Mouse (Mus musculus) embryonic facial prominence, embryonic 10.5 days (tissue): ENCODE results near the gene Fabp3. TPM values are rescaled to one million over a fixed set of nuclear protein-coding genes. Genes with fewer than 3 reads are reported as not detected.

Source experiments
- DNase-seq: peaks from one replicate; pipeline ENCODE4 v3.0.0-alpha.2; 2017; ENCODE audit warnings: low spot score
- H3K27ac ChIP-seq: fragments of 300-500 bp; sonication (generic); replicated peaks from 2 replicates; pipeline ENCODE4 v1.5.1; 2016; ENCODE audit warnings: mild to moderate bottlenecking
- H3K27me3 ChIP-seq: fragments of 300-500 bp; sonication (generic); replicated peaks from 2 replicates; pipeline ENCODE4 v1.6.1; 2016; ENCODE audit warnings: low read depth, mild to moderate bottlenecking; ENCODE audit not compliant: poor library complexity, severe bottlenecking
- H3K36me3 ChIP-seq: fragments of 300-500 bp; sonication (generic); replicated peaks from 2 replicates; pipeline ENCODE4 v1.6.1; 2016; ENCODE audit warnings: mild to moderate bottlenecking, moderate library complexity
- H3K4me1 ChIP-seq: fragments of 300-500 bp; sonication (generic); 2 replicates; pipeline ENCODE4 v1.6.1; 2016
- H3K4me3 ChIP-seq: fragments of 300-500 bp; sonication (generic); 2 replicates; pipeline ENCODE4 v1.5.1; 2016; ENCODE audit warnings: mild to moderate bottlenecking, moderate library complexity
- H3K9me3 ChIP-seq: fragments of 300-500 bp; sonication (generic); 2 replicates; pipeline ENCODE4 v1.6.1; 2016; ENCODE audit warnings: mild to moderate bottlenecking
- WGBS: fragments of 180-500 bp; shearing (Covaris S2); methylation state at CpG from one replicate; pipeline ENCODE4 v1.1.7; 2016; 5-methylcytosine and 5-hydroxymethylcytosine counted together
- polyA plus RNA-seq: library from polyadenylated mRNA; unstranded; fragments of >200 nt; fragmentation: Nextera tagmentation; extraction: Ambion mirVana; gene quantifications from 2 replicates; pipeline ENCODE4 v1.2.1, GENCODE M21; 2016

The Fabp3 gene
- polyA plus RNA-seq, 1 experiment from 2014 or later: 15.6 TPM

- peaks cover 93% of the 10 kb centered on the region for H3K36me3 ChIP-seq
- H3K4me1 ChIP-seq: peaks cover 6% of the 10 kb centered on the region; the same call in 1 of the 2 replicates
- no peaks in the 10 kb centered on the region for H3K27me3 ChIP-seq
- H3K9me3 ChIP-seq: no peaks in the 10 kb centered on the region
- no peak overlapping the region for H3K27ac ChIP-seq
- H3K4me3 ChIP-seq: no peak overlapping the region
- 68% methylated on average over 3 of the region's 3 CpGs for WGBS
- no peak for DNase-seq
Observed at GRCm38 (mm10) chr4:130318122-130318521, 9.7 kb downstream of the Fabp3 start.

GRCm38 (mm10) chr4:130319564-130319963 is 11.2 kb downstream of the Fabp3 start:
- Histone ChIP-seq H3K4me1 (peaks cover 6% of the 10 kb centered on the region; the same call in 1 of the 2 replicates), H3K36me3 (peaks cover 94% of the 10 kb centered on the region), H3K9me3 (no peaks in the 10 kb centered on the region), H3K4me3 (no peak overlapping the region), H3K27me3 (no peaks in the 10 kb centered on the region), H3K27ac (no peak overlapping the region)
- 85% methylated on average over 7 of the region's 7 CpGs for WGBS
- no peak for DNase-seq

GRCm38 (mm10) chr4:130321640-130322039 is 13.2 kb downstream of the Fabp3 start:
- WGBS: 95% methylated on average over 7 of the region's 7 CpGs
- H3K27me3 ChIP-seq: no peaks in the 10 kb centered on the region
- no peak overlapping the region for H3K27ac ChIP-seq
- H3K4me3 ChIP-seq: no peak overlapping the region
- DNase-seq: no peak
- H3K9me3 ChIP-seq: no peaks in the 10 kb centered on the region
- H3K4me1 ChIP-seq: peaks cover 6% of the 10 kb centered on the region; the same call in 1 of the 2 replicates
- peaks cover 94% of the 10 kb centered on the region for H3K36me3 ChIP-seq

GRCm38 (mm10) chr4:130322567-130322966 is 14.2 kb downstream of the Fabp3 start:
- no peaks in the 10 kb centered on the region for H3K9me3 ChIP-seq
- WGBS: 90% methylated on average over 7 of the region's 7 CpGs
- no peak overlapping the region for H3K4me3 ChIP-seq
- H3K27ac ChIP-seq: no peak overlapping the region
- peaks cover 6% of the 10 kb centered on the region; the same call in 1 of the 2 replicates for H3K4me1 ChIP-seq
- peaks cover 94% of the 10 kb centered on the region for H3K36me3 ChIP-seq
- H3K27me3 ChIP-seq: no peaks in the 10 kb centered on the region
- no peak for DNase-seq

GRCm38 (mm10) chr4:130323165-130323564 is 14.8 kb downstream of the Fabp3 start:
- Histone ChIP-seq H3K9me3 (no peaks in the 10 kb centered on the region), H3K27ac (no peak overlapping the region), H3K36me3 (peaks cover 94% of the 10 kb centered on the region), H3K4me1 (peaks cover 4% of the 10 kb centered on the region; the same call in 1 of the 2 replicates), H3K4me3 (no peak overlapping the region), H3K27me3 (no peaks in the 10 kb centered on the region)
- no peak for DNase-seq
- WGBS: 85% methylated on average over 1 of the region's 1 CpGs

- Histone ChIP-seq H3K4me3 (no peak overlapping the region), H3K27ac (no peak overlapping the region), H3K4me1 (no peaks in the 10 kb centered on the region), H3K36me3 (peaks cover 94% of the 10 kb centered on the region), H3K9me3 (no peaks in the 10 kb centered on the region), H3K27me3 (no peaks in the 10 kb centered on the region)
- DNase-seq: no peak
- WGBS: 86% methylated on average over 5 of the region's 5 CpGs
Observed at GRCm38 (mm10) chr4:130323607-130324006, 15.2 kb downstream of the Fabp3 start.

GRCm38 (mm10) chr4:130325446-130325845 is 17.1 kb downstream of the Fabp3 start:
- DNase-seq: no peak
- WGBS: 95% methylated on average over 2 of the region's 2 CpGs

GRCm38 (mm10) chr4:130327366-130327765 is 19.0 kb downstream of the Fabp3 start:
- Histone ChIP-seq H3K36me3 (peaks cover 78% of the 10 kb centered on the region), H3K27me3 (no peaks in the 10 kb centered on the region), H3K27ac (no peak overlapping the region), H3K4me1 (no peaks in the 10 kb centered on the region), H3K9me3 (no peaks in the 10 kb centered on the region), H3K4me3 (no peak overlapping the region)
- 92% methylated on average over 9 of the region's 9 CpGs for WGBS
- no peak for DNase-seq

More at GRCm38 (mm10) chr4:130325446-130325845, 17.1 kb downstream of the Fabp3 start:
- no peaks in the 10 kb centered on the region for H3K27me3 ChIP-seq
- H3K27ac ChIP-seq: no peak overlapping the region
- H3K9me3 ChIP-seq: no peaks in the 10 kb centered on the region
- H3K36me3 ChIP-seq: peaks cover 85% of the 10 kb centered on the region
- no peaks in the 10 kb centered on the region for H3K4me1 ChIP-seq
- H3K4me3 ChIP-seq: no peak overlapping the region

- DNase-seq: no peak
- Histone ChIP-seq H3K36me3 (peaks cover 69% of the 10 kb centered on the region), H3K27me3 (no peaks in the 10 kb centered on the region), H3K4me1 (no peaks in the 10 kb centered on the region), H3K27ac (no peak overlapping the region), H3K4me3 (no peak overlapping the region), H3K9me3 (no peaks in the 10 kb centered on the region)
- WGBS: 92% methylated on average over 5 of the region's 5 CpGs
Observed at GRCm38 (mm10) chr4:130335867-130336266, 27.5 kb downstream of the Fabp3 start.

- peak; percentile 57 for DNase-seq
- no peaks in the 10 kb centered on the region for H3K9me3 ChIP-seq
- 28% methylated on average over 4 of the region's 4 CpGs for WGBS
- H3K4me1 ChIP-seq: peaks cover 4% of the 10 kb centered on the region
- H3K36me3 ChIP-seq: peaks cover 51% of the 10 kb centered on the region
- H3K27me3 ChIP-seq: no peaks in the 10 kb centered on the region
- H3K4me3 ChIP-seq: no peak overlapping the region
- H3K27ac ChIP-seq: no peak overlapping the region
Observed at GRCm38 (mm10) chr4:130341691-130342090, 33.3 kb downstream of the Fabp3 start.

- DNase-seq: no peak
- no peak overlapping the region for H3K27ac ChIP-seq
- H3K9me3 ChIP-seq: no peaks in the 10 kb centered on the region
- no peaks in the 10 kb centered on the region for H3K27me3 ChIP-seq
- H3K4me1 ChIP-seq: no peaks in the 10 kb centered on the region
- WGBS: 96% methylated on average over 6 of the region's 6 CpGs
- no peak overlapping the region for H3K4me3 ChIP-seq
- peaks cover 87% of the 10 kb centered on the region for H3K36me3 ChIP-seq
Observed at GRCm38 (mm10) chr4:130349666-130350065, 41.3 kb downstream of the Fabp3 start.

GRCm38 (mm10) chr4:130350690-130351422 is 42.5 kb downstream of the Fabp3 start:
- Histone ChIP-seq H3K9me3 (no peaks in the 10 kb centered on the region), H3K4me3 (no peak overlapping the region), H3K36me3 (peaks cover 87% of the 10 kb centered on the region), H3K4me1 (no peaks in the 10 kb centered on the region), H3K27ac (no peak overlapping the region), H3K27me3 (no peaks in the 10 kb centered on the region)
- WGBS: 89% methylated on average over 16 of the region's 16 CpGs
- no peak for DNase-seq

GRCm38 (mm10) chr4:130352588-130352987 is 44.2 kb downstream of the Fabp3 start:
- Histone ChIP-seq H3K36me3 (peaks cover 89% of the 10 kb centered on the region), H3K4me3 (no peak overlapping the region), H3K4me1 (no peaks in the 10 kb centered on the region), H3K9me3 (0 out of 2 replicates have a peak, but pooled peaks cover 3% of the 10 kb centered on the region), H3K27ac (no peak overlapping the region), H3K27me3 (no peaks in the 10 kb centered on the region)
- no peak for DNase-seq
- WGBS: 90% methylated on average over 7 of the region's 7 CpGs
